Mouse (Mus musculus): ENCODE data around the gene Map2k4. TPM values are rescaled to one million over a fixed set of nuclear protein-coding genes. Genes with fewer than 3 reads are reported as not detected.

Map2k4 gene
- total RNA-seq, 1 experiment from 2014 or later: 34.9 TPM

GRCm38 (mm10) chr11:65640261-65640660, 147.8 kb downstream of the Map2k4 start:
- ATAC-seq (replicated peaks; ENCODE audit: insufficient number of reproducible peaks, low FRiP score, low TSS enrichment, poor library complexity, severe bottlenecking): no peak

Other genes with a start within 250 kb of the Map2k4 start
- gene Zkscan6, start 18.9 kb upstream of the Map2k4 start, total RNA-seq (2017): 32.9 to 38.3 TPM (median 37.8 TPM) in 3 replicates

All from monocyte, adult 5-6 weeks (primary cell).